Mouse (Mus musculus) gastrocnemius, adult 18-20 months (tissue): ENCODE data around the gene Creb5. TPM values are rescaled to one million over a fixed set of nuclear protein-coding genes. Genes with fewer than 3 reads are reported as not detected.

ENCODE experiments used
- DNase-seq: peaks from one replicate; pipeline ENCODE4 v3.0.0; 2021; ENCODE audit warnings: low spot score
- long read RNA-seq, 2 experiments: library from polyadenylated mRNA; stranded (forward); transcript quantifications; one replicate each; pipeline ENCODE4 v2.0.0; 2021
- total RNA-seq, 2 experiments: library from RNA; stranded (reverse); gene quantifications; 2 replicates each; pipeline ENCODE4 v1.2.3; 2021

The Creb5 gene
- total RNA-seq = 1 to 10 TPM; 3.5 to 7.0 TPM
- long read RNA-seq, experiment 1, partial matches to known transcripts = 0 of 3 reads
- long read RNA-seq, experiment 1, other reads (novel, unspliced or antisense) = 3 of 3 reads
- long read RNA-seq, experiment 2 = 0 reads

DNA sequence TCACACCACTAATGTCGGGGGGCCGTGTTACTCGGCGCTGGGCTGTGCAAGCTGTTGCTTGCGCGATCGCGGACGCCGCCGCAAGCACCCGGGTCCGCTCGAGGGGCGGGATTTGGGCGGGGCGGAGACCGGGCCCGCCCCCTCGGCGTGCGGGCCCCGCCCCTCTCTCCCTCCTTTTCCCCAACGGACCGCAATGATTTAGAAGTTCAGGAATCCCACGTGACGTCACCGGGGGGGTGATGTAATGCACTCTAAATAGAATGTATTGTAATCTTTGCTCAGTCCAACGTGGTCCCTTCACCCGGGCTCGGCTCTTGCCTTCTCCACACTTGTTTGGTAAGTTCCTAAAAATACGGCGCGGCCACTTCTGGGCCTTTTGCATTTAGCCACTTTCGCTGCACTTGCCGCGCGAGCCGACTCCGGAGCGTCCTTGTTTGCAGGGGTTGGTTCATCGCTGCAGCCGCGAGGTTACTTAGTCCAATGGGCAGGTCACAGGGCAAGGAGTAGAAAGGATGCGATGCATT, at the start of gene Creb5:
TSS of gene Creb5 (plus strand) at position 233 of the 524 bp plus-strand sequence.
- peak; percentile 96 for DNase-seq

DNA sequence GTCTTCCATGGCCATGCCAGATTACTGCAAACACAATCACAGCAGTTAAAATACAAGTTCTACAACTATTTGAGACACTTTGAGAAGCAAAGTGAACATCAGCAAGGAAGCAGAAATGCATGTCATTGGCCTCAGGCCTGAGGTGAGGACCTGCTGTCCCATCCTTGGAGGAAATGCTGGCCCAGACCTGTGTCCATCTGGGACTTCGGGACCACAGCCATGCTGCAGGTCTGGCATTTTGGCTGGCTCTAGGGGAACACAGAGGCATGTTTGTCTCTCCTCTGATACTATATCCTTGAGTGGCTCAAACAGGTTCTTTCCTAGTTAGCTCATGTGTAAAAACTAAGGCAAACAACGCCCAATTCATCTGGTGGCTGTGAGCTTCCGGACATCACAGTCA, 27.2 kb upstream of the Creb5 start:
- DNase-seq = no peak

GRCm38 (mm10) chr6:53262401-53262800, 24.7 kb upstream of the Creb5 start:
- no peak for DNase-seq

- peak; percentile 37 for DNase-seq
Observed at GRCm38 (mm10) chr6:53267036-53267435, 20.0 kb upstream of the Creb5 start.

GRCm38 (mm10) chr6:53267732-53268505, 19.2 kb upstream of the Creb5 start:
- no peak for DNase-seq

GRCm38 (mm10) chr6:53271216-53271615, 15.9 kb upstream of the Creb5 start:
- DNase-seq = no peak

- no peak for DNase-seq
Observed at GRCm38 (mm10) chr6:53271636-53272035, 15.4 kb upstream of the Creb5 start.

GRCm38 (mm10) chr6:53286389-53287037, 557 bp upstream of the Creb5 start:
- peak; percentile 75 for DNase-seq

DNA sequence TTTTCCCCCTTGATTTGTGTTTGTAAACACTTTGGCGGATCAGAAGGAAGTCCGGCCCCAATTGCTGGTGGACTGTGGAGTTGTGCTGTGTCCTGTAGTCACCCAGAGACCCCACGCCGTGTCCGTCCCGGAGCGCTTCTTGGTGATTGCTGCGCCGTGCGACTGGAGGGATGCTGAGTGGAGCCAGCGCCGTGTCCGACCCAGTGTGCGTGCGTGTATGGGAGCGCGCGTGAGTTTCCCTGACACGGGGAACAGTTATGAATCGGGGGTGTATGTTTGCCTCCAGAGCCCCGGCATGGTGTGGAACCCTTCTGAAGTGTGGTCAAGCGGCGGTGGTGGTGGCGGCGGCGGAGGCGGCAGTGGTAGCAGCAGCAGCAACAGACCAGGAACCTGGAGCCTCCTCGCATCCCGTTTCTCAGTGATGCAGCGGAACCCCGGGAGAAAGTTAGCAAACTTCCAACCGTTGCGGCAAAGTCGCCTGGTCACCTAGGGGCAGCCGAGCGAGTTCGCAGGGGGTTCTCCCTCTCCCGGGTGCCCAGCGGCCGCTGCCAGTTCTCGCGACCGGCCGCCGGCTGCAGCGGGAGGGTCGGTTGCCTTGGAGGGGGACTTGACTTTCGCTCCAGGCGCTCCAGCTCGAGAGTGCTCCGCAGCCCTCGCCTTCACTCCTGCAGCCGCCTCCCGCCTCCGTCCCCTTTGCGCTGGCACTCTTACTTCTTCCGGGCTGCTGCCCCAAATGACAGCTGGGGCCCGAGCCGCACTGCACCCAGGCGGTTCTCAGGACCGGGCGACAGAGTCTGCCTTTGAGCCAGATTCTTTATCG, 702 bp downstream of the Creb5 start:
- DNase-seq = peak; percentile 52

DNA sequence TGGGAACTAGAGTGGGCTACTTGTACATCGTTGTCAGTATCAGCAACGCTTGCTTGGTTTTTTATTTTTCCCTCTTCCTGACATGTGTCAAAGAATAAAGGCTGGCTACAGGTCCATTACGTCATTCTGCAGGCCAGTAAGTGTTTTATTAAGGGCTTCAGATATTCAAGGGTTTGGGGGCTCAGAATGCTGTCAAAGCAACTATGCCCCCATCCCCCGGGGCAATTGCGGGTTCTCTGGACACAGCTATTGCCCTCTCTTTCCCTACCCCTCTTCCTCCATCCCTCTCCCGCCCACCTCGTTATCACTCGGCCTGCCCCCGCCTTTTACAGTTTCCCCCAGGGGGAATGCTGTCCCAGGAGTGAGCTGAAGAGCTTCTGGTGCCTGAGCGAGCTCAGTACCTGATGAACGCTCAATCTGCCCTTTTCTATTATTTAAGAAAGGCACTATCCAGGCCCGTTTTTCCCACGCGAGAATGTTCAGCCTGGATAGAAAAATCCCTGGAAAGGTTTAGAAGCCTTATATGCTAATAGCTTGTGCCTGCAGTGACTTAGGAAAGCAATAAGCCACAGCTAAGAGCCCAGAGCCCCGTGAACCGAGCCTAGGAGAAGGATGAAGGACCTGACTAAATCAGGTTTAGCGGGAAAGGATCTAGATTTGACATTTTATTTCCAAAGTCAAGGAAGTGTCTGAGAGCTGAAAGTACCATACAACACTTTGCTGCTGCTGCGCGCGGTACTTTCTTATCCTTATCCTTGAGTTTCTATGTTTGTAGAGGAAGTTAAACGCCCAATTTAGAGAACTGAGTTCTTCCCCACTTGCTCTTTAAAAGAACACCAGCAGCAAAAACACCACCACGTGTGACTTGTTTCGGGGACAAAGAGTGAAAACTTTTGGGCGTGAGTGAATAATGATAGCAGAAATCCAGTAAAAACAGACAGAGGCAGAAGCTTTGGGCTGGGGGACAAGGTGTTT, 1.8 kb downstream of the Creb5 start:
- no peak for DNase-seq

DNA sequence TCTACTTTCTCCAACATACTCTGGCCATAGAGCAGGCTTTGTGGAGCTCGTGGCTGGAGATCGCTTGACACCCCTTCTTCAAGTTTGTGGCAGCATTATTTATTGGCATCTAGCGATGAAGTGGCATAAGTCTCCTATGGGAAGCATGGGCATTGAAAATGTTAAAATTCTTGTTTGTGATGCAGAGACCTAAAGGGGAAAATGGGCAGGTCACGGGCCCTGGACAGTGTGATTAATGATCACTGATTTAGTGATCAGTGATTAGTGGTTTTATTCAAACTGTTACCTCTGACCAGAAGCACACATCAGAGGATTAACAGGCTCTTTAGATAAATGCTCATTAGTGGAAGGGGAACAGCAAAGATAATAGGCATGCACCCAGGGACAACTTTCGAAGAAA, 2.6 kb downstream of the Creb5 start:
- no peak for DNase-seq

DNA sequence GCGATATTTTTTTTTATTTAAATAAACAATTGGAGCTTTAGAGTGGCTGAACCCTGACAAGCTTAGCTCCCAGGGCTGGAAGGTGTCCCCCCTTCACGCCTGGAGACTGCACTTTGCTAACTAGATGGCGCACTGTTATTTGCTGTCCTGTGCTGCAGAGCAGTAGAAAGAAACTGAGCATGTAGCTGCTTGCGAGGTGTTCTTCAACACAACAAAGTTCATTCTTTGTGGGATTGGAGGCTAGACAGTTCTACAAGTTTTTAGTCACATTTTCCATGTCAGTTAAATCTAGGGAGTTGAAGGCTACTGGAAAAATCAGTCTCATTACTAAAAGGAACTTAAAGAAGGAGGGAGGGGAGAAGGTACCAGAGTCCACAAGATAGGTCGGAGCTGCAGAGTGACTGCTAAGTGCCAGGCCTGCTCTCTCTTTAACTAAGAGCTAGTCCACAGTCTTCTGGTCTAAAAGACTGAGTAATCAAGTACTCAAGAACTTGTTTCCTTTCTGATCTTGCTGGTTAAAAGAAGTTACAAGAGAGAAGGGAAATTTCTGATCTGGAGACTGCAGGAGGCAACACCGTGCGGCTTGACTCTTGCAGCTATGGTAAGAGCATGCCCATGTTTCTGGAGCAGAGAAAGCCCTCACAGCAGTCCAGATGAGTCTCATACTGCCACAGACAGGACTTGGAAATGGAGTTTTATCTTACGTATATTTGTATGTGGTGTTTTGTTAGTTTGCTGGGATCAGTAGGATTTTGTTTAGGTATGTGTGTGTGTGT, 3.3 kb downstream of the Creb5 start:
- no peak for DNase-seq

- DNase-seq = no peak
Observed at GRCm38 (mm10) chr6:53292931-53293330, 5.9 kb downstream of the Creb5 start.

DNA sequence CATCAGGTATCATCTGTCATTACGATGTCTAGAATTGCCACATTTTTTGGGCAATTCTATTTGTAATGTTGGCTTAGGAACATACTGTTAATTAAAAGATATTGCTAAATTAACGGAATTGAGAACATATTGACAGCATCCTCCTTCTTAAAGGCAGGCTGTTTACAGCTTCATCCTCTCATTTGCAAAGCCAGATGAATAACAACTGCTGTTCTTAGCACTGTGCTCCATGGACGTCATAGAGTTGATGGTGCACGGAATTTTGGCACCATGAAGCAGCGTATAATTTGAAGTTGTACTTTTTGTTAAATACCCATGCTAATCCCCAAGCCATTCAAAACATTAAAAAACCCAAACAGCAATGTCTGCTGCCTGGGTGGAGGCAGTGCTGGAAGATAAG, 10.8 kb downstream of the Creb5 start:
- DNase-seq = no peak

DNA sequence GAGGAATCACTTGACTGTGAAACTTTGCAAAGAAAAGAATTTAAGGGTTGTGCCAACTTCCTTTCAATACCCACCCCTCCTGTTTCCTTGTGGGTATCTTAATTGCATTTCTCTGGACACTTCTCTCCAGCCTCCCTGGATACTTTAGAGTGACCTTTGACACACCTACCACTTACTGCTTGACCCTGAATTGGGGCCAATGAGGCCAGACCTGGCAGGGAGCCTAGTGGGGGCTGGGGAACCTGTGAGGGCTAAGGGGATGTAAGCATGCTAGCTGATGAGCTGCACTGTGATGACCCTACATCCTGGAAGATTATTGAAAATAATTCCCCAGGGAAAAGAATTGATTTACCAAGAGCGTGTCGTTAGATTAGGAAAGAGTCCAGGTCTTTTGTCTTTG, 17.1 kb downstream of the Creb5 start:
- DNase-seq = no peak

DNA sequence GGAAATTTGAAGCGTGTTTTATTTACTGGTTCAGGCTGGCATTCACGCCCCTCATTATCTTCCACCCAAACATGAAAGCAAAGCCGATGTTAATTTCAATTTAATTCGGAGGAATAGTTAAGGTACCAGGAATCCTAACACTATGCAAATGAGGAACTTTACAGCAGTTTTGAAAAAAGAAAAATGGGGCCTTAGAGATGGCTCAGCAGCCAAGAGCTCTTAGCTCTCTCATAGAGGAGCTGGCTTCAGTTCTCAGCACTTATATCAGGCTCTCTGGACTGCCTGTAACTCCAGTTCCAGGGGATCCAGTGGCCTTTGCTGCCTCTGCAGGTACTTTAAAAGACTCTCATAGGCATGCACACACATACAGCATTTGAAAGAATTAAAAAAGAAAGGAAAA, 19.1 kb downstream of the Creb5 start:
- DNase-seq = no peak

GRCm38 (mm10) chr6:53306710-53307109, 19.6 kb downstream of the Creb5 start:
- DNase-seq = no peak

DNA sequence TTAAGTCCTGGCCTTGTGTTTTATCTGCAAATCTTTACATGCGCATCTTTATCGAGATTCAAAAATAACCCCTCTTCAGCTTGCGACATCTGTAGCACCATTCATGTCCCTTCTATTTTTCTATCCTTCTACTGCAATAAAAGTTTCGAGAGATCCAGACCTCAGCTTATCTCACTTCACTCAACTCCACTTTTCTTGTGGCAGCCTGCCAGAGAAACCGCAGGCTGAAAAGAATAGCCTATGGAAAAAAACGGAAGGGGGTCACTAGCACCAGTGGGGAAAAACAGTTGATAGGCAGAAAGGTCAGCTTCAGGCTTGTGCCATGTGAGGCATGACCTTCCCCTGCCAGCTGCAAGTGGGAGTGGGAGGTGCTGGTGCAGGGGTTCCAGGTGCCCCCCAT, 21.6 kb downstream of the Creb5 start:
- no peak for DNase-seq

DNA sequence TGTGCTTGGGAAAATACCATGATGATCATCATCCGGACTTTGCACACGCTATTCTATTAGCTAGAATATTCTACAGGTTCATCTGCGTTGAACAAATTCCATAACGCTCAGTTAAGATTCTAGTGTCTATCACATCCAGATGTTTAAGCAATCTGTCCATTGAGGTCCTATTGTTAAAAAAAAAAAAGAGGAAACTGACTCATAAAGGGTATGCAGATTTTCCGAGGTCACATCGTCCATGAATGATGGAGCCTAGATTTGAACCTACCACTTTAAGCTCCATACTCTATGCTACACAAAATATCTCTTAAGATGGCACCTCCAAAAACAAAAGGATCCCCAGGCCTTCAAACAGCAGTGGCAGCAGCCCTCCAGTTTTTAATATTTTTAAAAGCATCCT, 26.5 kb downstream of the Creb5 start:
- DNase-seq = no peak

DNA sequence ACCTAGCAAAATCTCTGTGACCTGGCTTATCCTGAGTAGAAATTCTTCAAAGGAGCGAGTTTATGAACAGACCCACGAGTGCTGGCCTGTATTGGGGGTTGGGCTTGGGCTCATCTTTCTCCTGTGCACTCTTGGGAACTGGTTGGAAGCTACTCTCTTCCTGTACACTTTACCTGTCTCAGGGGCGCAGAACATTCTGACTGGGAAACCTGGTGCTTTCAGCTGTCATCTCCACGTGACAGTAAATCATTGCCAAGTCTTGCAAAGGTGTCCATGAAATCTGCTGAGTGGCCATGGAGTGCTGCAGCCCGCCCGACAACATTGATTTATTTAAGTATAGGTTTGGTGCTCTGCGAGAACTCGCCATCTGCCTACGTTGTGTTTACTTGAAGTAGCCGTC, 27.1 kb downstream of the Creb5 start:
- no peak for DNase-seq
